Mouse (Mus musculus) forebrain, embryonic 11.5 days (tissue): ENCODE results near the gene Pdzd8. TPM values are rescaled to one million over a fixed set of nuclear protein-coding genes. Genes with fewer than 3 reads are reported as not detected.

Experiments
- ATAC-seq: fragments of 200-750 bp; cut with Nextera tagmentation; replicated peaks from 2 replicates; pipeline ENCODE4 v1.8.0; 2017; ENCODE audit warnings: moderate TSS enrichment; ENCODE audit not compliant: low FRiP score
- DNase-seq: peaks from one replicate; pipeline ENCODE4 v3.0.0-alpha.2; 2017; ENCODE audit warnings: low spot score
- H3K27ac ChIP-seq: fragments of 300-500 bp; sonication (generic); 2 replicates; pipeline ENCODE4 v1.5.1; 2014; ENCODE audit warnings: low read depth, low read length
- H3K27me3 ChIP-seq: fragments of 300-500 bp; sonication (generic); 2 replicates; pipeline ENCODE4 v1.6.1; 2014; ENCODE audit warnings: mild to moderate bottlenecking, low read length, mixed read lengths; ENCODE audit not compliant: control insufficient read depth, insufficient read depth
- H3K36me3 ChIP-seq: fragments of 300-500 bp; sonication (generic); 2 replicates; pipeline ENCODE4 v1.6.1; 2014; ENCODE audit warnings: mild to moderate bottlenecking, low read length, moderate library complexity, mixed read lengths; ENCODE audit not compliant: control insufficient read depth, insufficient read depth
- H3K4me1 ChIP-seq: fragments of 300-500 bp; sonication (generic); replicated peaks from 2 replicates; pipeline ENCODE4 v1.6.1; 2014; ENCODE audit warnings: low read length, mixed read lengths; ENCODE audit not compliant: control insufficient read depth, insufficient read depth
- H3K4me2 ChIP-seq: fragments of 300-500 bp; sonication (generic); 2 replicates; pipeline ENCODE4 v1.6.1; 2014; ENCODE audit warnings: low read depth, mild to moderate bottlenecking, low read length, moderate library complexity, mixed read lengths; ENCODE audit not compliant: severe bottlenecking
- H3K4me3 ChIP-seq: fragments of 300-500 bp; sonication (generic); 2 replicates; pipeline ENCODE4 v1.5.1; 2014; ENCODE audit warnings: low read depth, low read length
- H3K9ac ChIP-seq: fragments of 300-500 bp; sonication (generic); 2 replicates; pipeline ENCODE4 v1.6.1; 2014; ENCODE audit warnings: low read length
- H3K9me3 ChIP-seq: fragments of 300-500 bp; sonication (generic); 2 replicates; pipeline ENCODE4 v1.6.1; 2016; ENCODE audit warnings: low read length, mixed read lengths; ENCODE audit not compliant: control insufficient read depth
- WGBS: fragments of 180-500 bp; shearing (Covaris S2); extraction: QIAGEN DNeasy Blood & Tissue Kit; methylation state at CpG from one replicate; pipeline ENCODE4 v1.1.7; 2014; 5-methylcytosine and 5-hydroxymethylcytosine counted together
- polyA plus RNA-seq: library from polyadenylated mRNA; unstranded; fragments of >200 nt; fragmentation: Nextera tagmentation; extraction: Ambion mirVana; gene quantifications from 2 replicates; pipeline ENCODE4 v1.2.1, GENCODE M21; 2014

Gene Pdzd8
- polyA plus RNA-seq, 1 experiment from 2014 or later: 18.8 TPM

GRCm38 (mm10) chr19:59259633-59260032 lies 85.9 kb downstream of the Pdzd8 start:
- Histone ChIP-seq H3K9ac (no peak overlapping the region), H3K27ac (no peak overlapping the region), H3K4me3 (no peak overlapping the region), H3K27me3 (peaks cover 15% of the 10 kb centered on the region), H3K4me1 (0 out of 2 replicates have a peak, but pooled peaks cover 9% of the 10 kb centered on the region), H3K36me3 (no peaks in the 10 kb centered on the region), H3K9me3 (no peaks in the 10 kb centered on the region), H3K4me2 (no peak overlapping the region)
- DNase-seq (no peak), ATAC-seq (no peak)
- WGBS: 54% methylated on average over 5 of the region's 5 CpGs

- Histone ChIP-seq H3K4me1 (no peaks in the 10 kb centered on the region), H3K27ac (no peak overlapping the region), H3K27me3 (no peaks in the 10 kb centered on the region), H3K36me3 (no peaks in the 10 kb centered on the region), H3K4me2 (no peak overlapping the region), H3K9me3 (no peaks in the 10 kb centered on the region), H3K9ac (no peak overlapping the region), H3K4me3 (no peak overlapping the region)
- WGBS: 72% methylated on average over 2 of the region's 2 CpGs
- DNase-seq (no peak), ATAC-seq (no peak)
These were observed 92.9 kb downstream of the Pdzd8 start for GRCm38 (mm10) chr19:59252651-59253050.

GRCm38 (mm10) chr19:59248553-59249286 lies 96.9 kb downstream of the Pdzd8 start:
- H3K36me3 ChIP-seq: no peaks in the 10 kb centered on the region
- DNase-seq: no peak
- no peak overlapping the region for H3K9ac ChIP-seq
- no peaks in the 10 kb centered on the region for H3K27me3 ChIP-seq
- no peak overlapping the region for H3K4me2 ChIP-seq
- WGBS: 79% methylated on average over 11 of the region's 11 CpGs
- no peak overlapping the region for H3K27ac ChIP-seq
- no peaks in the 10 kb centered on the region for H3K9me3 ChIP-seq
- H3K4me1 ChIP-seq: no peaks in the 10 kb centered on the region
- no peak overlapping the region for H3K4me3 ChIP-seq
- no peak for ATAC-seq

GRCm38 (mm10) chr19:59248144-59248543 lies 97.4 kb downstream of the Pdzd8 start:
- 81% methylated on average over 4 of the region's 4 CpGs for WGBS
- Histone ChIP-seq H3K27me3 (no peaks in the 10 kb centered on the region), H3K36me3 (no peaks in the 10 kb centered on the region), H3K4me2 (no peak overlapping the region), H3K9me3 (no peaks in the 10 kb centered on the region), H3K9ac (no peak overlapping the region), H3K4me1 (no peaks in the 10 kb centered on the region), H3K4me3 (no peak overlapping the region), H3K27ac (no peak overlapping the region)
- ATAC-seq (no peak), DNase-seq (no peak)

Other genes starting within 250 kb of the Pdzd8 start
- gene Vax1, start 175.7 kb downstream of the Pdzd8 start, polyA plus RNA-seq: 5.8 and 6.0 TPM in 2 replicates
- gene Kcnk18, start 126.6 kb downstream of the Pdzd8 start, polyA plus RNA-seq: not detected in 2 replicates
- 19.3 and 19.7 TPM in 2 replicates for gene Slc18a2, start 84.9 kb downstream of the Pdzd8 start, polyA plus RNA-seq
- 9.5 and 13.5 TPM in 2 replicates for gene Rps12-ps3, start 23.5 kb downstream of the Pdzd8 start, polyA plus RNA-seq
- 75.6 and 78.9 TPM in 2 replicates for gene Emx2, start 112.6 kb upstream of the Pdzd8 start, polyA plus RNA-seq